Mouse (Mus musculus) 3134 (cell line): ENCODE measurements around the gene D8Ertd738e.

Experiments used
- DNase-seq: peaks from one replicate; pipeline ENCODE4 v3.0.0-alpha.2; 2011; ENCODE audit warnings: low spot score; ENCODE audit not compliant: insufficient read length; ENCODE audit errors: extremely low read depth

D8Ertd738e gene

GRCm38 (mm10) chr8:84236998-84237473 lies 12.5 kb downstream of the D8Ertd738e start, which contains the start of gene Zswim4:
Gene Zswim4, minus strand, starts transcription at chr8:84237055.
- peak; percentile 97 for DNase-seq

- DNase-seq: no peak
Measured at GRCm38 (mm10) chr8:84236410-84236997, 13.0 kb downstream of the D8Ertd738e start.

GRCm38 (mm10) chr8:84235746-84236409 lies 13.6 kb downstream of the D8Ertd738e start:
- DNase-seq: peak; percentile 37

- DNase-seq: peak; percentile 35
Measured at GRCm38 (mm10) chr8:84233055-84233454, 16.5 kb downstream of the D8Ertd738e start.

- DNase-seq: no peak
Measured at GRCm38 (mm10) chr8:84230735-84231134, 18.8 kb downstream of the D8Ertd738e start.

- DNase-seq: no peak
Measured at GRCm38 (mm10) chr8:84223322-84224029, 26.0 kb downstream of the D8Ertd738e start.

GRCm38 (mm10) chr8:84222566-84223165 lies 26.9 kb downstream of the D8Ertd738e start:
- no peak for DNase-seq

GRCm38 (mm10) chr8:84220105-84220504 lies 29.4 kb downstream of the D8Ertd738e start:
- DNase-seq: no peak

- DNase-seq: no peak
Measured at GRCm38 (mm10) chr8:84218143-84218542, 31.4 kb downstream of the D8Ertd738e start.

GRCm38 (mm10) chr8:84217206-84217605 lies 32.3 kb downstream of the D8Ertd738e start:
- no peak for DNase-seq

GRCm38 (mm10) chr8:84213277-84213676 lies 36.2 kb downstream of the D8Ertd738e start:
- no peak for DNase-seq

GRCm38 (mm10) chr8:84211881-84212563 lies 37.5 kb downstream of the D8Ertd738e start:
- DNase-seq: no peak

- peak; percentile 47 for DNase-seq
Measured at GRCm38 (mm10) chr8:84211202-84211601, 38.3 kb downstream of the D8Ertd738e start.

GRCm38 (mm10) chr8:84210167-84210791 lies 39.2 kb downstream of the D8Ertd738e start:
- peak; percentile 68 for DNase-seq

- no peak for DNase-seq
Measured at GRCm38 (mm10) chr8:84208381-84209380, 40.8 kb downstream of the D8Ertd738e start.

- no peak for DNase-seq
Measured at GRCm38 (mm10) chr8:84207811-84208210, 41.7 kb downstream of the D8Ertd738e start.

GRCm38 (mm10) chr8:84206666-84207065 lies 42.9 kb downstream of the D8Ertd738e start:
- no peak for DNase-seq

- DNase-seq: no peak
Measured at GRCm38 (mm10) chr8:84205073-84205472, 44.4 kb downstream of the D8Ertd738e start.
